Mouse (Mus musculus): ENCODE results near the gene Parvg. TPM values are rescaled to one million over a fixed set of nuclear protein-coding genes. Genes with fewer than 3 reads are reported as not detected.

The Parvg gene
- polyA plus RNA-seq, 1 experiment from 2014 or later, result 14.8 TPM

GRCm38 (mm10) chr15:84380181-84380580, 56.4 kb downstream of the Parvg start:
- ATAC-seq (ENCODE audit: low read depth), result no peak
- H3K27me3 ChIP-seq (ENCODE audit: control insufficient read depth, insufficient read depth, low read depth, low read length), result no peaks in the 10 kb centered on the region
- H3K9me3 ChIP-seq (replicated peaks; ENCODE audit: control insufficient read depth, low read length), result no peaks in the 10 kb centered on the region
- WGBS (ENCODE audit: insufficient replicate concordance), result 35% methylated on average over 10 of the region's 10 CpGs
- H3K36me3 ChIP-seq (ENCODE audit: control insufficient read depth, insufficient read depth), result no peaks in the 10 kb centered on the region
- no peak overlapping the region for H3K9ac ChIP-seq (ENCODE audit: low read depth, low read length)
- no peak overlapping the region for H3K4me3 ChIP-seq (ENCODE audit: low read depth, low read length)
- no peak overlapping the region for H3K27ac ChIP-seq (ENCODE audit: low read length)
- no peaks in the 10 kb centered on the region for H3K4me1 ChIP-seq (ENCODE audit: control insufficient read depth, low read depth, low read length)
- H3K4me2 ChIP-seq (ENCODE audit: low read depth, low read length), result no peak overlapping the region

GRCm38 (mm10) chr15:84384066-84384465, 60.2 kb downstream of the Parvg start:
- no peak overlapping the region for H3K27ac ChIP-seq (ENCODE audit: low read length)
- H3K4me2 ChIP-seq (ENCODE audit: low read depth, low read length), result no peak overlapping the region
- no peaks in the 10 kb centered on the region for H3K27me3 ChIP-seq (ENCODE audit: control insufficient read depth, insufficient read depth, low read depth, low read length)
- no peaks in the 10 kb centered on the region for H3K36me3 ChIP-seq (ENCODE audit: control insufficient read depth, insufficient read depth)
- no peak overlapping the region for H3K4me3 ChIP-seq (ENCODE audit: low read depth, low read length)
- H3K9ac ChIP-seq (ENCODE audit: low read depth, low read length), result no peak overlapping the region
- no peaks in the 10 kb centered on the region for H3K9me3 ChIP-seq (replicated peaks; ENCODE audit: control insufficient read depth, low read length)
- ATAC-seq (ENCODE audit: low read depth), result no peak
- no peaks in the 10 kb centered on the region for H3K4me1 ChIP-seq (ENCODE audit: control insufficient read depth, low read depth, low read length)
- WGBS (ENCODE audit: insufficient replicate concordance), result 52% methylated on average over 9 of the region's 9 CpGs

- Histone ChIP-seq H3K9ac (ENCODE audit: low read depth, low read length) (no peak overlapping the region), H3K27me3 (ENCODE audit: control insufficient read depth, insufficient read depth, low read depth, low read length) (no peaks in the 10 kb centered on the region), H3K9me3 (replicated peaks; ENCODE audit: control insufficient read depth, low read length) (no peaks in the 10 kb centered on the region), H3K4me1 (ENCODE audit: control insufficient read depth, low read depth, low read length) (no peaks in the 10 kb centered on the region), H3K27ac (ENCODE audit: low read length) (no peak overlapping the region), H3K36me3 (ENCODE audit: control insufficient read depth, insufficient read depth) (no peaks in the 10 kb centered on the region), H3K4me3 (ENCODE audit: low read depth, low read length) (no peak overlapping the region), H3K4me2 (ENCODE audit: low read depth, low read length) (no peak overlapping the region)
- ATAC-seq (ENCODE audit: low read depth), result no peak
- 68% methylated on average over 8 of the region's 8 CpGs for WGBS (ENCODE audit: insufficient replicate concordance)
Observed at GRCm38 (mm10) chr15:84385995-84386565, 62.3 kb downstream of the Parvg start.

GRCm38 (mm10) chr15:84388698-84389131, 64.9 kb downstream of the Parvg start:
- no peaks in the 10 kb centered on the region for H3K27me3 ChIP-seq (ENCODE audit: control insufficient read depth, insufficient read depth, low read depth, low read length)
- no peaks in the 10 kb centered on the region for H3K9me3 ChIP-seq (replicated peaks; ENCODE audit: control insufficient read depth, low read length)
- 19% methylated on average over 8 of the region's 8 CpGs for WGBS (ENCODE audit: insufficient replicate concordance)
- no peak overlapping the region for H3K4me3 ChIP-seq (ENCODE audit: low read depth, low read length)
- no peak overlapping the region for H3K9ac ChIP-seq (ENCODE audit: low read depth, low read length)
- no peaks in the 10 kb centered on the region for H3K36me3 ChIP-seq (ENCODE audit: control insufficient read depth, insufficient read depth)
- no peak overlapping the region for H3K27ac ChIP-seq (ENCODE audit: low read length)
- no peak overlapping the region for H3K4me2 ChIP-seq (ENCODE audit: low read depth, low read length)
- H3K4me1 ChIP-seq (ENCODE audit: control insufficient read depth, low read depth, low read length), result no peaks in the 10 kb centered on the region
- ATAC-seq (ENCODE audit: low read depth), result no peak

- H3K4me3 ChIP-seq (ENCODE audit: low read depth, low read length), result no peak overlapping the region
- H3K4me2 ChIP-seq (ENCODE audit: low read depth, low read length), result no peak overlapping the region
- H3K4me1 ChIP-seq (ENCODE audit: control insufficient read depth, low read depth, low read length), result no peaks in the 10 kb centered on the region; the same call in 1 of the 2 replicates
- no peaks in the 10 kb centered on the region for H3K9me3 ChIP-seq (replicated peaks; ENCODE audit: control insufficient read depth, low read length)
- no peak overlapping the region for H3K9ac ChIP-seq (ENCODE audit: low read depth, low read length)
- no peak overlapping the region for H3K27ac ChIP-seq (ENCODE audit: low read length)
- H3K36me3 ChIP-seq (ENCODE audit: control insufficient read depth, insufficient read depth), result no peaks in the 10 kb centered on the region
- ATAC-seq (ENCODE audit: low read depth), result no peak
- no peaks in the 10 kb centered on the region for H3K27me3 ChIP-seq (ENCODE audit: control insufficient read depth, insufficient read depth, low read depth, low read length)
- 69% methylated on average over 4 of the region's 4 CpGs for WGBS (ENCODE audit: insufficient replicate concordance)
Observed at GRCm38 (mm10) chr15:84392131-84392530, 68.3 kb downstream of the Parvg start.

Other genes with a start within 250 kb of the Parvg start
- gene Sult4a1, start 218.3 kb upstream of the Parvg start, polyA plus RNA-seq (2015; fragmentation: Nextera tagmentation; extraction: Ambion mirVana), result 0.06 and 0.11 TPM in 2 replicates
- 0.13 TPM in 1 of 2 replicates, not detected in the other for gene Pnpla5, start 200.9 kb upstream of the Parvg start, polyA plus RNA-seq (2015; fragmentation: Nextera tagmentation; extraction: Ambion mirVana)
- gene Pnpla3, start 156.2 kb upstream of the Parvg start, polyA plus RNA-seq (2015; fragmentation: Nextera tagmentation; extraction: Ambion mirVana), result 2.4 and 2.7 TPM in 2 replicates
- gene Samm50, start 131.8 kb upstream of the Parvg start, polyA plus RNA-seq (2015; fragmentation: Nextera tagmentation; extraction: Ambion mirVana), result 64.5 and 68.0 TPM in 2 replicates
- gene Parvb, start 92.0 kb upstream of the Parvg start, polyA plus RNA-seq (2015; fragmentation: Nextera tagmentation; extraction: Ambion mirVana), result 6.1 and 6.5 TPM in 2 replicates
- gene Shisal1, start 123.1 kb downstream of the Parvg start, polyA plus RNA-seq (2015; fragmentation: Nextera tagmentation; extraction: Ambion mirVana), result 0.15 and 0.21 TPM in 2 replicates
- gene Rtl6, start 233.8 kb downstream of the Parvg start, polyA plus RNA-seq (2015; fragmentation: Nextera tagmentation; extraction: Ambion mirVana), result 0.81 and 1.0 TPM in 2 replicates